Mouse (Mus musculus): ENCODE data around the gene Scube2.

DNA sequence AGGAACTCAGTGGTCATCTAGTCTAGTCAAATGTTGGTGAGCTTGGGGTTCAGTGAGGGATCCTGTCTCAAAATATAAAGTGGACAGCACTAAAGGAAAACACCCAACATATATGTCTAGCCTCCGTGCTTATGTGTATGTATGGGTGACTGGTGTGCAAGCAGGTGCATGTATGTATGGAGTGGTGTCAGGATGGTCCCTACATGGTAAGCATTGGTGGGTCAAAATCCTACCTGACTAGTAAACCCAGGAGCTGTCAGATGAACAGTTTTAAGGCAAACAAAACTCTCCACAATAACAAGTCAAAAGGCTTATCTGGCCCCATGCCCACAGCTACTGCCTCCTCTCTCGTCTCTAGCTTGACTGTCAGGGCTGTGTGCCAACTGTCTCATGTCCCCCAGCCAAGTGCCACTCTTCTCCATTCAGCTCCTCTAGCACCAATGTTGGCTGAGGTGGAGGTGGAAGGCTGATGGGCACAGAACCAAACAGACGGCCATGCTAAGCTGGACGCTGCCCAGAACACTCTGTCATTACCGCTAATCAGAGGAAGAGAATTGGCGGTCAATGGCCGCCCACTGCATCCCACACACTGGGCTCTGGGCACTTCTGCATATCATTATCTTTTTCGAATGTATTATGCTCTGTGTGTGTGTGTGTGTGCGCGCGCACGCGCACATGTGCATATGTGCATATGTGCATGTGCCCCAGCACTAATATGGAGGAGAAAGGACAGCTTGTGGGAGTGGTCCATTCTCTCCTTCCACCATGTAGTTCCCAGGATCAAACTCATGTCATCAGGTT lies 23.7 kb downstream of the Scube2 start:
- TF ChIP-seq EP300 (optimal IDR thresholded peaks at IDR 0.05), result no peak
- TF ChIP-seq CTCF (IDR thresholded peaks at IDR 0.05; ENCODE audit: low read depth), result no peak
